Mouse (Mus musculus): Measurements from ENCODE around the gene LTO1.

The LTO1 gene

DNA sequence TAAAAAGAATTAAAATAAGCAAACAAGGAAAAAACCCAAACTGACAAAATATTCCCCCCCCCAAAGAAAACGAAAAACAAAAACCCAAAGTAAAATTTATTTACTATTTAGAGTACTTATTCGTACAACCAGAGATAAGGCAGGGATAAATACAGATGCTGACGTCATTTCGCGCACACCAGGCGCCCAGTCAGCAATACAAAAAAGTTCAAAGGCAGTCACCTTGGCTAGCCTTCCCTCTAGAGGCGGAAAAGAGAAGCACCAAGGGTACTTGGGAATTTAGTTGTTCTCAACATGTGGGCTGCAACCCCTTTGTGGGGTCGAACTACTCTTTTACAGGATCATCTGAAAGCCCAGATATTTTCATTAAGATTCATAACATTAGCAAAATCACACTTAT lies 7.1 kb upstream of the LTO1 start:
- in situ Hi-C loops (cut with MboI, MseI), result no loop called here

DNA sequence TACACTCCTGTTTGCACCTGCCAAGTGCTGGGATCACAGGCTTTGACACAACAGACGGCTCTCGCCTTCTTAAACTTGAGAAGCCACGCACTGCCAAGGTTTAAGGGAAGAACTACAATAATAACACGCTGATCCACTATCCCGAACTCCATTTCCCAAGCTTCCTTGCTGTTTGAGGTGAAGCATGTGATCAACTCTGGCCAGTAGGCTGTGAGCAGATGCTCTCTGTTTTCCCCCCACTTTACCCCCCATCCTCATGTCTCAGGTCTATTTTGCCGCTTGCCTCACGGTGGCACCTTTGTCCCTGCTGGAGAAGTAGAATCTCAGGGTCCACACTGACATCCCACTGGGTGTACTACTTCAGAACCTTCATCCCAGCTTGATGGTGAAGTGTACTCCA lies 6.2 kb upstream of the LTO1 start:
- in situ Hi-C loops (cut with MboI, MseI), result no loop called here

DNA sequence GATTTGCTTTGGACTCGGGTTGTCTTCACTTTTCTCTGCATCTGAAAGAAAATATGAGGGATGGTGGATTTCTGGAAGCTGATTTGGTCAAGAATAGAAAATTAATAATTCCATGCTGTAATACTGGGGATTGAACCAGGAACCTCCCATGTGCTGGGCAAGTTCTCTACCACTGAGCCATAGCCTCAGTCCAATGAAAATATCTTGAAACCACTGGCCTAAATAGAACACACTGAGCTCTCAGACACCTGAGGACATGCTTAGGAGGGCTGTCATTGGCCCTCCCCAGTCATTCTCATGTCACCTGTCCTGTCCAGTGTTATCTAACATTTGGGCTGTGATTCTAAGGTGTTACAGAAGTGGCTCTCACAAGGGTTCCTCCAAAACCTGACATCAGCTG lies 3.8 kb upstream of the LTO1 start:
- in situ Hi-C loops (cut with MboI, MseI), result no loop called here

DNA sequence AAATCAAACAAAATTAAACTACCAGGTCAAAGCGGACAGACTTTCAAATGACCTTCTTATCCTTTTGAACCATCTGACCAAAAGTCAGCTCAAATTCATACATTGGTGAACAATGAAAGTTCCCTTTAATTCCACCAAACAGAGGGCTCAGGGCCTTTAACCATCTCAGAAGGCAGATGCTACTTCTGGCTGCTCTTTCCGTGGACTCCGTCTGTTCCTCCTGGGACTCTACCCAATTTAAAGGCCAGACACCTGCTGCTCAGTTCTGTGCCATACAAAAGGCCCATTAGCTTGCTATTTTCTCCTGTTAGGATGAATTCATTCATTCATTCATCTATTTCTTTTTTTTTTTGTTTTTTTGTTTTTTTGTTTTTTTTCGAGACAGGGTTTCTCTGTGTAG lies 2.0 kb upstream of the LTO1 start:
- in situ Hi-C loops (cut with MboI, MseI), result no loop called here

DNA sequence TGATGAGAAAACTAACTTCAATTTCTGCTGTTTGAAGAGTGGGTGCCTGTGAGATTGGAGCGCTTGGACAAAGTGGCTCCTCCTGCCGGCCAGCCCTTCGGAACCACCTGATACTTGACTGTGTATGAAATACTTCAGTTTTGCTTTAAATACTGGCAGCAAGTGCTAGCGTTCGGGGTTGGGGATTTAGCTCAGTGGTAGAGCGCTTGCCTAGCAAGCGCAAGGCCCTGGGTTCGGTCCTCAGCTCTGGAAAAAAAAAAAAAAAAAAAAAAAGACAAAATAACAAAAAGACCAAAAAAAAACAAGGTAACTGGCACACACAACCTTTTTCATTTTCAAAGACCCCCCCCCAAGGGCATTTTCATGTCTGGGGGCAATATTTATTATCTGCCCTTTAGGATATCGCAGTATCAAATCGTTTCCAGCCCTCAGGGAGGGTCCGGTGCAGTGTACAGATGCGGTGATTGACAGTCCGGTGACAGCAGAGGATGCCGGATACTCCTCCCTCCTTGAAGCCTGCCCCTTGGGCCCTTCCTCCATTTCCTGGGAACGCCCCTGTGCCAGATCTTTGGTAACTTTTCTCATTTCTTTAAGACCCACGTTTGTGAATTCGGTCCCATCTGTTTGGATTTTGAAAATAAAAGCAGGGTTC lies 478 bp upstream of the LTO1 start:
- in situ Hi-C loops (cut with MboI, MseI), result no loop called here

DNA sequence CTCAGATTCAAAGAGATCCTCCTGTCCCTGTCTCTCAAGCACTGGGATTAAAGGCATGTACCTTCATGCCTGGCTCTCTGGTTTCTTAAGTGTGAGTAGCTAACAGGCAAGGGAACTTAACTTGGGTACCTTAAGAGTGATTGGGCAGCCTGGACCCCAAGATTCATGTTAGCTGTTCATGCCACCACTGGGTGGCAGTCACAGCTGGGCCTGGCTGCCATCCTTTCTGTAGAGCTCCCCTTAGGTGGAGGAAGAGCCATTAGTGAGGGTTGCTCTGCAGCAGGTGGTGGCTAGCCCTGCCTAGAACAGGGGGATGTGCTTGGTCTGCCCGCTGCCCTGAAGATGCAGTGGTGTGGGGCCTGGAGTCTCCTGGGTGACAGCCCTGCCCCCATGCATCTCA lies 3.9 kb downstream of the LTO1 start:
- in situ Hi-C loops (cut with MboI, MseI), result no loop called here

DNA sequence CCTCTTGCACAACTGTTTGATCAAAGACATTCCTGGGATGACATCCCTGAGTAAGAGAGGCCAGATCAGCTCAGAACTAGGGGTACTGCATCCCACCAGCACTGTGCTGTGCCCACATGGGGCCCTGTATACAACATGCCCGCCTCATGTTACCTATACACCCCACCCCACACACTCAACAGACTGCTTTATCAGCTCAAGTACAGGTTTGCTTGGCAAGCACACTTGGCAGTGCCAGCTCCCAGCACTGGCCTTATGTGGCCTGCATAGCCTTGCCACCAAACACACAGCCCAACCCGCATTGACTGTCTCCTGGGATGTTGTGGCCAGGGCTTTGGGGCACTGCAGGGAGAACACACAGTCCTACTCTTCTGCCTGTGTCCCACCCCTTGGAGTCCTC lies 12.7 kb downstream of the LTO1 start:
- in situ Hi-C loops (cut with MboI, MseI), result no loop called here

DNA sequence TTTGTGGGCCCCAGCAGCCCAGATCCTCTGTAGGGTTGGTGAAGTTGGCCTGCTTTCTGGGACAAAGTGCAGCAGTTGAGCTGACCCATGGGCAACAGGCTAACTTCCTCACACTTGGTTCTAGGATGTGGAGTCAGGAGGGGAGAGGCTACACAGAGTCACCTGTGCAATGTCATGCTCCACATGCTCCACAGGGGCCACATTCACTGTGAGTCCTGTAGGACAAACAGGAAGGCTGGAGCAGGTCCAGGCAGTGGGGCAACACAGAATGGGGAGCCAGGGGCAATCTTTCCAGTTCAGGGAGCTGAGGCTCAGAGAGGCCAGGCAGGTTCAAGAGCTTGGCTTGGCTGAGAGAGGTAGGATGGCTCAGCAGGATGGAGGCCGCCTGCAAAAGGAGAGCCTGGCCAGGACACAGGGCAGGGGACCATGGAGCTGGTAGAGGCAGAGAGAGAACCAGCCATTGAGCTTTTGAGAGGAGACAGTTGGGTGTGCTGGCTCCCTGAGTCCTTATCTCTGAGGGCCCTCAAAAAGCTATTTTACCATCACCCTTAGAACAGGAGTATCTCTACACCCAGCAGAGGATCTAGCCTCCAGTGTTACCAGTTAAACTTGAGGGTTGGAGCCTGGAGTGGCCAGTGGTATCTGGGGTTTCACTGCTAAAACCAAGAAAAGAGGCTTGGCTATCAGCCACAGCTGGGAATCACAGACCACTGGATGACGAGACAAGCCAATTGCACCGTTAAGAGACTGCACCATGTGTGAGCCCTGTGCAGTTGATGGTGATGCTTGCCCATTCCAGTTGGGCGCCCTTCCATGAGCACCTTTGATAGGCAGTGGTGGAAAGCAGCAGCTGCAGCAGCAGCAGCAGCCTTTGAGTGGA lies 13.3 kb downstream of the LTO1 start:
- in situ Hi-C loops (cut with MboI, MseI), result no loop called here

DNA sequence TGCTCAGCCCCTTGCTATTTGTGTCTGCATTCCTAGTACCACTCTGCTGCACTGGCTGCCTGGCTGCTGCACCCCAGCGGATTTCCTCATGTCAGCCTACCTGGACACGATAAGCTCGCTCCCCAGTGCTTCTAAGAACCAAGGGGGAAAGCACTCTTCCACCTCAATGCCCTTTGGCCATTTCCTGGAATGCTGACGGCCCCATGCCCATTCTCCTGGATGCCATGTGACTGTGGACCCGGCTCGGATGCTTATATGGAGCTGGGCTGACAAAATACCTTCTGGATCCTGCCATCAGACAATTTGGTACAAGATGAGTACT lies 13.9 kb downstream of the LTO1 start:
- in situ Hi-C loops (cut with MboI, MseI), result no loop called here

DNA sequence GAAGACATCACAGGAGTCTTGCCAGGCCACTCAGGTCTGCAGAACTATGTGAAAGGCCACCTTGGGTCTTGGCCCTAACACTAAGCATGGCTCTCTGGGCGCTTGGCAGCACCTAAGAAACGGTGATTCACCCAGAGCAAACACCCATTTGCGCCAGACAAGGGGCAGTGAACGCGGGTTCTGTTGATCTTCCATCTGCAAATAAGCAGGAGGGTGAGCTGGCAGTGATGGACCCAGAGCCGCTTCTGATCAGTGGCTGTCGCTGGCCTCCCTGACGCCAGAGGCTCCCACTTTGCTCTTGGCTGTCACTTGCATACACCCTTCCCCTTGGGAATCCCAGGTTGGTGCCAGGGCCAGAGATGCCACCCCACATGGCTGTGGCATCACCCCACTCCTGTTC lies 14.6 kb downstream of the LTO1 start:
- in situ Hi-C loops (cut with MboI, MseI), result no loop called here

DNA sequence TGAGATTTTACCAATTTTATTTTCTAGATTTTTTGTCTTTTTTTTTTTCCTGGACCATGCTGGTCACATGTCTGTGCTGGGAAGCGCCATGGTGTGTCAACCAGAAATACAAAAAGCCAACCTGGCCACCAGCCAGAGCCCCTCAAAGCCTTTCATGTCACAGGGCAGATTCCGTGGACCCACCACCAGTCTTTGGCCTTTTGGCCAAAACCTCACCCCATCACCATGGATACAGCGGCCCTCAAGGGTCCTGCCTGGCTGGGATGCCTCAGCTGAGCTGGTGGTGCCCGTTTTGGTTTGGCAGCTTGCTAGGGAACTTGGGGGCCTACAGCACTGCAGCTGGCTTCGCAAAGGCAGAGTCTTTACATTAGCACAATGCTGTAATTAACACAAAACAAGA lies 15.0 kb downstream of the LTO1 start:
- in situ Hi-C loops (cut with MboI, MseI), result loop anchor here in 1 of 2 experiments (10.0 kb wide), 1 partner anchor 185 kb away; no protein-coding TSS in a partner anchor

DNA sequence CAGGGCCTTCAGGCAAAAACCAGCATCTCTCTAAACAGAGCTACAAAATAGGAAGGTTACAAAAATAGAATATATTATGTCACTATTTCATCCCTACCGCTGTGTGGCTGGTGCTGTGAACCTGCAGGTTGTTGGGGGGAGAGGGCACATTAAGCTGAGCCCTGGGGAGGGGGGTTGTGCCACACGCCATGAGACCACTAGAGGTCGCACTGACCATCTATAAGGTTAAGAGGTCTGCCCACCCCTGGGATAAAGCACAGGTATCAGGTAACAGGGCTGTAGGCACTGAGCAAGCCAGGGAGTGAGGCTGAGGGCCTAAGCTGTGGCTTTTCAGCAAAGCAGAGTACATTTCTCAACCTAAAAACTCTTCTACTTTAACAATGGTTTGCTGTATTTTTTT lies 16.9 kb downstream of the LTO1 start:
- in situ Hi-C loops (cut with MboI, MseI), result loop anchor here in 1 of 2 experiments (10.0 kb wide), 1 partner anchor 183 kb away; no protein-coding TSS in a partner anchor

DNA sequence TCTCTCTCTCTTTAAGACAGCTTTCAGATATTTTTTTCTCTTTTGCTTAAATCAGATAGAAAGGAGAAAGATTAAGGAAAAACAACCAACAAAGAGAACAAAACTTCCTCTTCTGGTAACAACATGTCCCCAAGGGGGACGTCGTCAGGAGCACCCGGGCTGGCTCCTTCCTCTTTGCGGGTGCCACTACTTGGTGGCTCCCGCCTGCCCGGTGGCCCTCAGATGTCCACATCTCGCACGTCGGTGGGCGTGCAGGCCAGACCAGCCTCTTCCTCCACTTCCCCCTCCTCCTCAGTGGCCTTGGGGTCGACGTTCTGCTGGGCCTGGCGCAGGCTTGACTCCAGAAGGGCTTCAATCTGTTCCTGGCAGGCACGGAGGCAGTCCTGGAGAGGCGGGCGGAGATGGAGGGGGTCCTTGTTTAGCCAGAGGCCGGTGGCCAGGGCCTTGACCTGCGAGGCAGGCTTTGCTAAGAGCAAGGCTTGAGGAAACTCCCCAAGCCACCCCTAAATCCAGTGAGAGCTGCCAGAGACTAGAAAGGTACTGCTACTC lies 17.6 kb downstream of the LTO1 start:
- in situ Hi-C loops (cut with MboI, MseI), result loop anchor here in 1 of 2 experiments (10.0 kb wide), 1 partner anchor 182 kb away; no protein-coding TSS in a partner anchor

DNA sequence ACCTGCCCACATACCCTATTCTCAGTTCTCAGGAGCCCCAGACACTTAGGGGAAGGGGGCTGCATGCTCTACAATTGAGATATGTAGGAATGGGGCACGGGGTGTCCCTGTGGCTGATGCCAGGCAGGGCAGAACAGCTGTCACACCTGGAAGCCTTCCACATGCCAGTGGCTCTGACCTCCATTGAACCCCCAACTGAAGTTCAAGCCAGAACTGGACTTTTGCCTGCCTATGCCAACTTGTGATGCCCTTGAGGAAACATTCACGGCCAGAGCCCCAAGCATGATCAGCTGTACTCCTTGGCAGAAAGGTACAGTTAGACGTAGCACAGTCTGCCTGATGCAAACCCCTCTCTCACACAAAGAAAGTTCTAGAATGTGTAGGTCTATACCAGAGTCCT lies 18.4 kb downstream of the LTO1 start:
- in situ Hi-C loops (cut with MboI, MseI), result loop anchor here in 1 of 2 experiments (10.0 kb wide), 1 partner anchor 181 kb away; no protein-coding TSS in a partner anchor

DNA sequence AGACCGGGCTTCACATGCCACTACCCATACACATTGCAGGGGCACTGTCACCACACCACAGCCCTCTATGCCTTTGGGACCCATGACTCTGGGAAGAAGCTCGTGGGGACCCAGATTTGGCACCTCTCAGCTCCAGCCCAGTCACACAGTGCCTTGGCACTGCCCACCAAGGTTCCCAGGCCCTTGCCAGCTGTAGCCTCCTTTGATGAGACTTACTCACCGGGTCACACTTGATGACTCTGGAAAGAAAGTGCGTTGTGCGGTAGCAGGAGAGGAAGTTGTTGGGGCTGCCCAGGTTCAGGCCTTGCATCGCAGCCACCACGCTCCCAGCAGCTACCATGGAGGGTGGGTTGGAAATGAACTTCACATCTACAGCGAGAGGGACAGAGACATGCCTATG lies 18.9 kb downstream of the LTO1 start:
- in situ Hi-C loops (cut with MboI, MseI), result loop anchor here in 1 of 2 experiments (10.0 kb wide), 1 partner anchor 181 kb away; no protein-coding TSS in a partner anchor

DNA sequence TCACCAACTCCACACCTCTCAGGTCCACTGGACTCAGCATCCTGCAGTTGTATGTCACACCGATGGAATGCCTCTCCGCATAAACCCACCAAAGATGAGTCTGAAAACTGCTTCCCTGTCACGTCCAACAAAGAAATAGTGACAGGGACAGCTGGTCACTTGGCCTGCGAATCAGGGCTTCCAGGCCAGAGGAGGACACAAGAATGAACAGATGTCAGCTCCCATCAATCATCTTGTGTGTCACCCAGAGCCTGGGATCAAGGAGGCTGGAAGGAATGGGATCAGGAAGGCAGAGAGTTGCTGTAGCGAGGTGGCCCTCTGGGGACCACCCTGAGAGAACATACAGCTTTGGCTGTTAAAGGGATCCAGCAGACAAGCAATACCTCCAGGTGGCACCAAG lies 20.0 kb downstream of the LTO1 start:
- in situ Hi-C loops (cut with MboI, MseI), result loop anchor here (5.0 to 10.0 kb wide), 3 partner anchors 180 to 307 kb away; no protein-coding TSS in a partner anchor

DNA sequence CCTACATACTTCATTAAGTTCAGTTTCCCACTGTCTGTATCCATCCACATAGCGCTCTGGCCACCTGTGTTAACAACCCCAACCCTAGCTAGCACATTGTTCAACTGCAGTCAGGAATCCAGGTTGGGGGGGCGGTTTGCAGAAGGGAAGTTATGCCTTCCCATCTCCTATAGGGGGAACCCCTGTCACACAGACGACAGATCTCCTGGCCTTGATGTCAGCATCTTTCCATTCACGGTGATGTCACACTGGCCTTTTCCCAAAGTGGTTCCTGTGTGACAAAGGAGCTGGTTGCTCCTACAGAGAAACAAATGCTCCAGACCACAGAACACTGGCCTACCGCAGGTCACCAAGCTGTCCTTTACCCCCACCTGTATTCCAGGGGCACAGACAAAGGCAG lies 20.7 kb downstream of the LTO1 start:
- in situ Hi-C loops (cut with MboI, MseI), result loop anchor here (5.0 to 10.0 kb wide), 3 partner anchors 179 to 307 kb away; no protein-coding TSS in a partner anchor

DNA sequence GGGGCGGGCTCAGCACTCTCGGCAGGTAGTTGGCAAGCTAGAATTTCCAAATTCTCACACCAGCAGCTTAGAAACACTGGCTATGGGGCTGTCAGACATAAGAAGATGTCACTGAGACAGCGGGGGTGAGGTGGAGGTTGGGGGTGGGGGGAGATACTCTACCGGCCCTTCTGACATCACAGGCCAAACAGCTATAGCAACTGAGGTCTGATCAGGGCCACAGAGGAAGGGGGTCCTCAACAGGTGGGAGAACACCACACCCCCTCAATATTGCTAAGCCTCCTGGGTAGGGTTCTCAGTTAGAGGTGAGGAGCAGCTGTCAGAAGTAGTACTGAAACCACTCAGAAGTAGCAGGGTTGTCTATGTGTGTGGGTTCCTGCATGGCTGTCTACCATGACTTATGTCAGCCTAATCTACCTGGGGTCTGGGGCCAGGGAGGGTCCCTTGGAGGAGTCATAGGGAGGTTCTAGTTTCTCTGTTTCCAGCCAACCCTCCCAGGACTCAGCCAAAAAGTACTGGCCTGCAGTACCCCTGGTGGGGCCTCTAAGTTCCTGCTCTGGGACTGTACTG lies 21.5 kb downstream of the LTO1 start:
- in situ Hi-C loops (cut with MboI, MseI), result loop anchor here (5.0 to 10.0 kb wide), 3 partner anchors 178 to 306 kb away; no protein-coding TSS in a partner anchor

DNA sequence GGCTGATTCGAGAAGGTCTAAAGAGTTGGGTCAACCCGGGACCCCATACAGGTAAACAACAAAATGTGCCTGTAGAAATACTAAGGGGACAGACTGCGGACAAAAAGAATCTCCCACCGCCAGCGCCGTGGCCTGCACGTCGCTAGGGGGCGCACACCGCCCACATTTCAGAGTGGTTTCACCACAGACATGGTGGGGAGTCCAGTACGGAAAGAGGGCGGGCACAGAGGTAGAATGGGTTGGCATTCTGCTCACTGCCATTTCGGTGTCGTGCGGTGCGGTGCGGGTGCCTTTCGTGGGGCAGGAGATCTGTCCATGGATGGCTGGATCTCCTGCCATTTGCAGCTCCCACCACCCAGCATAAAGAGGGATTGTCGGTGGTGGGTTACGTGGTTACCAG lies 22.6 kb downstream of the LTO1 start:
- in situ Hi-C loops (cut with MboI, MseI), result loop anchor here (5.0 to 10.0 kb wide), 3 partner anchors 177 to 305 kb away; no protein-coding TSS in a partner anchor

DNA sequence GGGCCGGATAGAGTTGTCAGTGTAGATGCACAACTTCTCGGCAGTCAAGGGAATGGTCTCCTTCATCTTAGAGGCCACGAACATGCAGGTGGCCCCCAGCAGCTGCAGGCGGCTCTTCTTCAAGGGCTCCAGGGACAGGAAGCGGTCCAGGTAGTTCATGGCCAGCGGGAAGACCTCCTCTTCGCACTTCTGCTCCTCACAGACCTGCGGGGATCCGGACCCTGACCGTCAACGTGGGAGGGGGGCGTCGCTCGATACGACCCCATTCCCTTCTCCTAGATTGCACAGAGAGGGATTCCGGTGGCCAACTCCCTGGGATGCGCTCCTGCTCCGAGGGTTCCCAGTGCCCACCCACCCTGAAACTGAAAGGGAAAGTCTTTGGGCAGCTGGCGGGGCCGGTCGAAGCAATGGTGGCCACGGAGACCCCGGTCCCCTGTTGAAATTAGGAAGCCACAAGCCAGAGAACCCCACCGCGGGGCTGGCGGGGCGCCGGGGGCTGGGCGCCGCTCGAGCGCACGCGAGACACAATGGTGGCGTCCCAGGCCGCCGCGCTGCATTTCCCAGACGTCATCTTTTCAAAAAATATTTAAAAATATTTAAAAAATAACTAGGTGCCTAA lies 23.1 kb downstream of the LTO1 start:
- in situ Hi-C loops (cut with MboI, MseI), result loop anchor here (5.0 to 10.0 kb wide), 3 partner anchors 177 to 304 kb away; no protein-coding TSS in a partner anchor

DNA sequence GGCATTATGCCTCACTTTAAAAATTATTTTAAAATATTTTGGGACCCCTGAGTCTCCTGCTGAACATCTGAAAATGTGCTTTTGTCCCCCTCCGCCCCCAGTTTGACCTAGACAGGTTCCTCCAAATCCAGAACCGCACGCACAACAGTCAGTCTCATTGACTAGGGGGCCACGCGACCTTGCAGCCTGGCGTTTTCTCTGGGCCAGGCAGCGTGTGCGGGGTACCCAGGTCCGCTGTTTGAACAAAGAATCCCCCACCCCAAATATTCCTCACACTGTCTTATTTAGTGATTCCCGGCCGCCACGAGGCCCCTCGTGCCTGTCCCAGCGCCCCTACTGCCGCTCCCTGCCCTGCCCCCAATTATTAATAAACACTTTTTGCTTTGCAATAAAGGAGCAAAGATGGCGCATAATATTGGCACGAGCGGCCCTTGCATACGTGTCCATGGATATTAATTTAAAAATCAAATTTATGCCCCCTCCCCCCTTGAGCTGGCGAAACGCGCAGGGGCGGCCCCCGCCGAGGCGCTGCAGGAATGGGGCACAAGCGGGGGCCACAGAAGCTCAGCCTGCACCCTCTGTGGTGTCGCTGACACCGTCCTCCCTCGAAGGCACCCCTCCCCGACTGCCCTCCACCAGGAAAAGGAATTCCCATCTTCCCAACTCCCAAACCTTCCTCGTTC lies 23.9 kb downstream of the LTO1 start:
- in situ Hi-C loops (cut with MboI, MseI), result loop anchor here (5.0 to 10.0 kb wide), 3 partner anchors 176 to 303 kb away; no protein-coding TSS in a partner anchor
